Mouse (Mus musculus) v-Abl transformed pro-B cells (cell line): ENCODE measurements around the gene Slc6a20b.
"Not testable (repeated sequence)": the region's sequence is repeated elsewhere in the genome, so short reads cannot be mapped to it uniquely, and the experiment has no call there.

ENCODE experiments used
- in situ Hi-C, 2 experiments: fragments of 400-800 bp; cut with MboI; formaldehyde crosslinking; loops; one replicate each; pipeline ENCODE4 v1.15.1; 2025; ENCODE audit not compliant: unreplicated experiment in 2 of 2

Slc6a20b gene

GRCm38 (mm10) chr9:123632281-123632680 is at the start of gene Slc6a20b:
TSS of gene Slc6a20b (minus strand) at chr9:123632565.
- in situ Hi-C loops = no loop called here

DNA sequence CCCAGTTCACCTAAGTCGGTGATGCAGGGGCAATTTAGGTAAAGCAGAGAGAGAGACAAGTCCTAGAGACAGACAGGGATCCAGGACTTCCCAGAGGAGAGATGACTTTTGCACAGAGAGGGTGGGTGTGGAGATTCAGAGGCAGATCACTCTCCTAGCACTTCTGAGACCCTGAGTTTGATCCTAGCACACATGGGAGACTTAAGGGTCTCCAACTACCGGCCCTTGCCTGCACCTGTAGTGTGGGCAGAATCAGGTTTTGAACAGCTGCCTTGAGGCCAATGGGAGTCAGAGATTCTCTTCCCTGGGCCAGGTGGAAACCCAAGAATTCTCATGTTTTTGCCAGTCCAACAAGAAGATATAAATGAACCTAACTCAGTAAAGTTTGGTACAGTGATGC is 46.8 kb upstream of the Slc6a20b start:
- in situ Hi-C loops = no loop called here

- in situ Hi-C loops = no loop called here
Observed at GRCm38 (mm10) chr9:123678327-123679105, 46.2 kb upstream of the Slc6a20b start, which contains the start of the genes Ccr9 and Slc6a20a. TSS of gene Ccr9 (plus strand) at chr9:123678439. TSS of gene Slc6a20a (minus strand) at chr9:123678885.

DNA sequence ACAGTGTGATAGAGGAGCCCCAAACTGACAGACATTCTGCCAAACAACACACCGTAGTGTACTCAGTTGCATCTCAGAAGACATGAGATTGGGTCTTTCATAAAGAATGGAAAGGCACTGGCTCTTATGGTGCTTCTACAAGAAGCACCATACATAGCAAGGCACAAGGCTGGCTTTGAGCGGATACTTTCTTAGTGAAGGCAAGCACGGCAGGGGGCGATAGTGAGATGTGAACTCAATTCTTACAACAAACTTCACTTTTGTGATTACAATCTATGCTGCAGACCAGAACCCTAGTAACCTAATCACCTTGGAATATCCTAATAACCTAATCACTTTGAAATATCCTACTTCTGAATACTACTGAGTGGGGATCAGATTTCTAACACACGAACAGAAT is 33.3 kb upstream of the Slc6a20b start:
- in situ Hi-C loops = loop anchor here (5.0 kb wide), 2 partner anchors 107 to 127 kb away; no protein-coding TSS in a partner anchor

DNA sequence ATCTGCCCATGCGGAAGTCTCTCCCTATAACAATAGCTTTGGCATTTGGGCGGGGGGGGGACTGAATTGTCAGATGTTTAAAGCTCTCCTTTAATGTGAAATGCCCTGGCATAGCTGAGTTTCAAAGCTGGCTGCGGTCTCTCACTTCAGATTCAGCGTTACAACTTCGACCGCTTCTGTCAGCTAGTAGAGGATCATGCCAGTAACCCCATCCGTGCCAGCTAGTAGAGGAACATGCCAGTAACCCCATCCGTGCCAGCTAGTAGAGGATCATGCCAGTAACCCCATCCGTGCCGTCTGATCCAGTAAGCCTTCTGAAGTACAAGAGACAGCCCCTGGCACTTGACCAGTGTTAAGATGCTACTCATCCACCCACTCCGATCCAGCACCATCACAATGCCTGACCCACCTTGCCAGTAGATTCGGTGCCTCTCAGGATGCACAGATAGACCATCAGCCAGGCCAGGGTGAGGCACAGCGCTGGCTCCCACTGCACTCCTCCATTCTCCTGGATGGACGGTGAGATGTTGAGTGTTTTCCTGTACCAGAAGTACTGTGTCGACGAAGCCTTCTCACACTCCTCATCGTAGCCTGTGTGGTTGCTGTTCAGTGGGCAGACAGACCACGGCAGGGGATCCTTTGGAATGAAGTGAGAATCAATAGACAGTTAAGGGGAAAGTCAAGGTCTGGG is 27.8 kb upstream of the Slc6a20b start:
- in situ Hi-C loops = not testable (repeated sequence)

DNA sequence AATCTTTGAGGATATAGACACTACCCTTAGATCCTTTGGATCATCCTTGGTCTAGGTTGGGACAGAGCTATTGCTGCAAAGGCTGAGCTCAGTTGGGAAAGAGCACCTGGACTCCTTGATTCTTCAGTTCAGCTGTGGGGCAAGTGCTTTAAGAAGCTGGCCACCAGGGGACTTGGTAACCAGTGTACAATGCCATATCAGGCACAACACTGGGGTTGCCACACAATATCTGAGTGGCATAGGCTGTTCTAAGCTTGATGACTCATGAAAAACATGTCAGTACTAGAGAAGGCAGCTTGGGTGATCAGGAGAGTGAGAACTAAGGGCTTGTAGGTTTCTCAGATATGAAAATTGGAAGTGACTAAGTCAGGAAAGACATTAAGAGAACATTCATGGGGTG is 26.6 kb upstream of the Slc6a20b start:
- in situ Hi-C loops = no loop called here

DNA sequence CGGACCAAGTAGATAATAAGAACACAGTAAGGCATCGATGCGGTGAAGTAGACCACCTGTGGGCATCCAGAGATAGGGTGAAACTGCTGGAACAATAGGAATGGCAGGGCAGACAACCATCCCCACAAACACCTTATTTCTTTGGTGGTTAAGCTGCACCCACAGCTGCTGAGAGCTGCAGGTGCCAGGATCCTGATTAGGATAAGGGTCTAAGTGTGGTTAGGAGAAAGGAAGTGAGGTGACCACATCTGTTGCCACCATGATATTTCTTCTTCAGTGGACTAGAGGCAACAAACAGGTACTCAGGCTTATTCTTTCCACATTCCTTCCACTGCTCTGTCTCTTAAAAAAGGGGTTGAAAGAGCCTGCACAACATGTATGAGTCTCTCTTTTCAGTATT is 25.1 kb upstream of the Slc6a20b start:
- in situ Hi-C loops = no loop called here

GRCm38 (mm10) chr9:123651369-123651768 is 19.0 kb upstream of the Slc6a20b start:
- in situ Hi-C loops = no loop called here

DNA sequence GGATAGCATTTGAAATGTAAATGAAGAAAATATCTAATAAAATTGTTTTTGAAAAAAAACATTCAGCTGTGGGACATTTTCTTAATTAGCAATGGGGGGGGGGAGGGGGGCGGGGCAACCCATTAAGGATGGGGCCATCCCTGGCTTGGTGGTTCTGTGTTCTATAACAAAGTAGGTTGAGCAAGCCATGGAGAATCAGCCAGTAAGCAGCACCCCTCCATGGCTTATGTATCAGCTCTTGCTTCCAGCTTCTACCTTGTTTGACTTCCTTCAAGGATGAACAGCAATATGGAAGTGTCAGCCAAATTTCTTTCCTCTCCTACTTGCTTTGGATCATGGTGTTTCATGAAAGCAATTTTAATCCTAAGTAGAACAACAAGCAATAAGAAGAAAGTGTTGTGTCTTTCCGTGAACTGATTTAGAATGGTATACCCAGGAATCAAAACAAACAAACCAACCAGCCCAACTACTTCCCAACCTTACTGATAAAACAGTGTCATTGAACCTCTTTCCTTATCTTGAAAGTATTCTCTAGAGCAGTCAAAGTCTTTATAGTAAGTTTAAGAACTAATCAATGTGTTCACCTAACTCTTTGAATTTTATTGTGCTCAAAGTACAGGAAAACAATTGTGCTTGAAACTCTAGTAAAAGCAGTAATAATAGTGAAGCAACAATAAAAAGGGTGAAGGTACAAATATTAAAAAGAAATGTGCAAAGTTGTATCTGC is 17.6 kb upstream of the Slc6a20b start:
- in situ Hi-C loops = no loop called here

- in situ Hi-C loops = no loop called here
Observed at GRCm38 (mm10) chr9:123640106-123640505, 7.7 kb upstream of the Slc6a20b start.

GRCm38 (mm10) chr9:123638668-123639089 is 6.3 kb upstream of the Slc6a20b start:
- in situ Hi-C loops = no loop called here

GRCm38 (mm10) chr9:123638231-123638630 is 5.9 kb upstream of the Slc6a20b start:
- in situ Hi-C loops = no loop called here

- in situ Hi-C loops = no loop called here
Observed at GRCm38 (mm10) chr9:123636771-123637170, 4.4 kb upstream of the Slc6a20b start.

DNA sequence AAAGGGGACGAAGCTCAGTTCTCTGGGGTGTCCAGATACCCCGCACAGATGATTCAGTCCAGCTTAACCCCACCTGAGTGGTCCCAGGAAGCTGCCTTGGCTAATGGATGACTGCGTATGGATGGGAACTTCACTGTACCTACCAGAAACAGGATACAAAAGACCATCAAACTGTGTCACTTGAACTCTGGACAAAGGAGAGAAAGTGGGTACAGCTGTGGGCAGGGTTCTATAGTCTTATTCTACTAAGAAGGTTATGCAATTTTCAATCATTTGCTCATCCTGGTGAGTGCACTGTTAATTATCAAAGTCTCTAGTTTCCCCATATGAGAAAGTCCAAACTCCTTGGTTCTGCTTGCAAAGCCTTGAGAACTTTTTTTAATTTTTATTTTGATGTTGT is 628 bp upstream of the Slc6a20b start:
- in situ Hi-C loops = no loop called here

DNA sequence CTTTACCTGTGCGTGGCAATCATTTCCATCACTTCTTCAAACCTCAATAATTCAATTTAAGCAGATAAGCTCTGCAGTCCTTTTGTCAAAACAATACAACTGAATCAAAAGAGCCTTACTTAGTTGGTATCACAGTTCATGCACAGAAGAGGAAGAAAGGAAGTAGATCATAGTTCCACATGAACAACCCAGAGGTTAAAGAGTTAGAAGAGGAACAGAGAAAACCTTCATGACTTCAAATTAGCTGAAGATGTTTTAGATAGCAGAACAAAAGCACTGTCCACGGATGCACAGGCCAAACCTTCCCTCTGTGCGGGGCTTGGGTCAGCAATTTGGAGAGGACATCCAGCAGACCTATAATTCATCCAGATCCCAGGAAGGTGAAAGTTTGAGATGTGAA is 699 bp downstream of the Slc6a20b start:
- in situ Hi-C loops = no loop called here

DNA sequence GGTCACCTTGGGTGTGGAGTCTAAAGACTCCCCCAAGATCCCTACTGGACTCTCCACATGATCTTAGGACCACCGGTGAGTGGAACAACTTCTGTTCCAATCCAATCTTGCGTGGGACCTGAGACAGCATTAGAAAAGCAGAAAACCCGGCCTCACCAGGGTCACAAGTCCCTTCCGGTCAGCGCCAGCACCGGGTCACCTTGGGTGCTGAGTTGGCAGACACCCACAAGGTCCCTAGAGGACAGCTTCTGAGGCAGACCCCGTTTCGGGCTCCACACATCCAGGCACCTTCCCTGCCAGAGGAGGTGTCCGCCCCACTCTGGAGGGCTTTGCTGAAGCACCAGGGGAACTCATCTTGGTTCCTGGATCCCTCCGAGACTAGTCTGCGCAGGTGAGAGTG is 6.5 kb downstream of the Slc6a20b start:
- in situ Hi-C loops = no loop called here

- in situ Hi-C loops = no loop called here
Observed at GRCm38 (mm10) chr9:123624741-123625140, 7.6 kb downstream of the Slc6a20b start.

DNA sequence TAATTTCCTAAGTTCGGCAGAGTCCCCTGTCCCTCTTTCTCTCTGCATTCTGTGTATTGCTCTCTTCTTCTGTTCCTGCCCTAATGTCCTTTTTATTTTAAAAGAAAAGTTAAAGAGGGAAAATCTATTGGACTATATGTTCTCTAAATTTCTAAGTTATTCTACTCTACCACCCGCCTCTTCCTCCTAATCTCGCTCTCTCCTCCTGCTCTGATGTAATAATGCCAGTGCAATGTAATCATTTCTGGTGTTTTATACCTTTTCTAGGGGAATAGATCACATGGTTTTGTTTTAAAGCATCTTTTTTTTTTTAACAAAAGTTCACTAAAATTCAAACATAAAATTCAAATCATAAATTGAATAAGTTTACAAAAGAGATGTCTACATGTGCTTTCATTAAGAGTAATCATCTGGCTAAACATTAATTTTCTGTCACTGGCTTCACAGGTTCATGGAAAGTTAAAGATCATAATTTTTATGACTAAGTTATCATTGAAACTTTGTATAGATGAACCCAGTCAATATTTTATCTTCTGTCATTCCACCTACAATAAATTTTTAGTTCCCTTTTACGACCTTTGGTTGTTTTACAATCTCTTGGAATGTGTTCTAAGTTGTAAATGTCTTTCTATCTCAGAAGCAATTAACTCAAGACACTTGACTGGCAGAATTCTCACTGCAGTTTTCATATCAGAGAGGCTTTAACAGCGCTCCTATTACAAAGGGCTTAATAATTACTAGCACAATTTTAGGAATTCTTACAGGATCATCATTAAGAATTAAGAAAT is 11.9 kb downstream of the Slc6a20b start:
- in situ Hi-C loops = no loop called here

DNA sequence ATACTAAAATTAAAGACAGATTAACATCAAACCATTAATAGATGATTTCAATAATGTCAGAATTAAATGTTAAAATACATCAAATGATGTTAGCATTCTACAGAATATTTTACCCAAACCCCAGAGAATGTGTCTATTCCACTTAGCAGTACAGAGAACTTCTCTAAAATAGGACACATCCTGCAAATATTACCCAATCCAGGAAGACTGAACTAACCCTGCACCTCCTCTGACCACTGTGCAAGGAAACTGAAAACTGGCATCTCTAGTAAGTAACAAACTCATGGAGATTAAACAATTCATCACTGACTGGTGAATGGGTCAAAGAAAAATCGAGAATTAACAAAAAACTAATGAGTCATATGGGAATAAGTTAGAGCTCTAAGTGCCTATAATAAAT is 30.8 kb downstream of the Slc6a20b start:
- in situ Hi-C loops = no loop called here

GRCm38 (mm10) chr9:123597376-123597775 is 35.0 kb downstream of the Slc6a20b start:
- in situ Hi-C loops = no loop called here
